ENCODE assay signal across 8 mouse cellular contexts in genomic region chr12:20815599-20815998, GRCm38 (mm10).
A peak's percentile ranks its signal among the peaks of the same experiment; 100 is the strongest.
DNase-seq lines count a peak whose midpoint lies in the region; ATAC-seq and TF ChIP-seq lines count a peak whose summit lies in the region.

No protein-coding gene starts in this region.

- intact Hi-C loops in gastrocnemius, adult 2 months (cut with DNase I), result no loop called here

- ATAC-seq in hindbrain, embryonic 12.5 days (ENCODE audit: low FRiP score), result peak; percentile 40; the same call in 1 of the 2 replicates
- ATAC-seq in megakaryocyte progenitor cell, adult 5-6 weeks (replicated peaks; ENCODE audit: poor library complexity), result peak; percentile 63
- ATAC-seq in stomach, embryonic 16.5 days (ENCODE audit: insufficient read depth, low FRiP score), result peak; percentile 96

- no peaks in the 10 kb centered on the region for H3K36me3 ChIP-seq in hindbrain, embryonic 12.5 days
- H3K36me3 ChIP-seq in limb, embryonic 10.5 days, result no peaks in the 10 kb centered on the region
- no peaks in the 10 kb centered on the region for H3K36me3 ChIP-seq in stomach, embryonic 16.5 days (ENCODE audit: control insufficient read depth, insufficient read depth, low read length)

- H3K4me2 ChIP-seq in hindbrain, embryonic 12.5 days (replicated peaks), result peak overlapping the region; percentile 26
- peak overlapping the region; percentile 39 for H3K4me2 ChIP-seq in stomach, embryonic 16.5 days (ENCODE audit: low read depth, low read length)

- no peak for TF ChIP-seq CTCF in gastrocnemius, adult 2 months (IDR thresholded peaks at IDR 0.05)

- peak overlapping the region; percentile 68 for H3K4me3 ChIP-seq in gastrocnemius, adult 2 months
- peak overlapping the region; percentile 23 for H3K4me3 ChIP-seq in hindbrain, embryonic 12.5 days
- peak overlapping the region; percentile 52 for H3K4me3 ChIP-seq in limb, embryonic 10.5 days
- H3K4me3 ChIP-seq in stomach, embryonic 16.5 days (replicated peaks; ENCODE audit: low read length), result peak overlapping the region; percentile 46

- peak; percentile 37 for DNase-seq in CD4-positive helper T cell, adult 2 months (ENCODE audit: low read depth, low spot score)
- peak; percentile 88 for DNase-seq in adrenal gland, postnatal 14 days
- DNase-seq in gastrocnemius, adult 2 months, result peak; percentile 58
- DNase-seq in limb, embryonic 10.5 days (ENCODE audit: low spot score), result peak; percentile 54
- no peak for DNase-seq in cerebellum, adult 11 months

- peaks cover 47% of the 10 kb centered on the region for H3K9me3 ChIP-seq in hindbrain, embryonic 12.5 days (replicated peaks)
- H3K9me3 ChIP-seq in limb, embryonic 10.5 days (replicated peaks), result peaks cover 19% of the 10 kb centered on the region
- peaks cover 5% of the 10 kb centered on the region for H3K9me3 ChIP-seq in stomach, embryonic 16.5 days (replicated peaks; ENCODE audit: control insufficient read depth, low read length)

- WGBS in hindbrain, embryonic 12.5 days, result 11% methylated on average over 27 of the region's 38 CpGs
- WGBS in limb, embryonic 10.5 days, result 5% methylated on average over 37 of the region's 38 CpGs
- 8% methylated on average over 35 of the region's 38 CpGs for WGBS in stomach, embryonic 16.5 days

- no peaks in the 10 kb centered on the region for H3K27me3 ChIP-seq in hindbrain, embryonic 12.5 days
- H3K27me3 ChIP-seq in limb, embryonic 10.5 days (ENCODE audit: low read depth, poor library complexity, severe bottlenecking), result peaks cover 12% of the 10 kb centered on the region; the same call in 1 of the 2 replicates
- H3K27me3 ChIP-seq in stomach, embryonic 16.5 days (ENCODE audit: control insufficient read depth, insufficient read depth, low read length), result no peaks in the 10 kb centered on the region

- no peak overlapping the region for H3K9ac ChIP-seq in hindbrain, embryonic 12.5 days
- H3K9ac ChIP-seq in stomach, embryonic 16.5 days (ENCODE audit: low read length), result peak overlapping the region; percentile 54

- H3K27ac ChIP-seq in gastrocnemius, adult 2 months, result peak overlapping the region; percentile 63
- no peak overlapping the region for H3K27ac ChIP-seq in hindbrain, embryonic 12.5 days
- H3K27ac ChIP-seq in limb, embryonic 10.5 days, result peak overlapping the region; percentile 67
- no peak overlapping the region for H3K27ac ChIP-seq in stomach, embryonic 16.5 days (ENCODE audit: low read length)

- H3K4me1 ChIP-seq in hindbrain, embryonic 12.5 days, result no peaks in the 10 kb centered on the region
- H3K4me1 ChIP-seq in limb, embryonic 10.5 days, result no peaks in the 10 kb centered on the region
- no peaks in the 10 kb centered on the region for H3K4me1 ChIP-seq in stomach, embryonic 16.5 days (ENCODE audit: control insufficient read depth, insufficient read depth, low read length)

Comparison
In these comparisons a context has a peak if more than half of its experiments do, and no peak if none do; other contexts are left out.
1. H3K27ac ChIP-seq: peak in gastrocnemius, adult 2 months (single experiment) and limb, embryonic 10.5 days (single experiment); none in hindbrain, embryonic 12.5 days (single experiment) and stomach, embryonic 16.5 days (single experiment).
2. ATAC-seq: peak in every context shown above with its lines; median percentile 96 in stomach, embryonic 16.5 days; 63 in megakaryocyte progenitor cell, adult 5-6 weeks; 40 in hindbrain, embryonic 12.5 days.
3. Peak in every context shown above with its lines, with median percentiles within 50 percentile points of each other: H3K4me3 ChIP-seq.